Mouse (Mus musculus) brain, embryonic 14.5 days (tissue): ENCODE measurements around the gene Naga.

Experiments
- CTCF ChIP-seq: fragments of 200-500 bp; IDR thresholded peaks from 2 replicates; pipeline ENCODE4 v1.5.1; 2012; ENCODE audit warnings: inconsistent platforms, mild to moderate bottlenecking, moderate library complexity, borderline replicate concordance; ENCODE audit not compliant: insufficient read depth, insufficient read length; ENCODE audit errors: extremely low read depth
- POLR2A ChIP-seq: fragments of 200-500 bp; IDR thresholded peaks from 2 replicates; pipeline ENCODE4 v1.6.1; 2012; ENCODE audit warnings: mild to moderate bottlenecking, inconsistent platforms, borderline replicate concordance; ENCODE audit not compliant: poor library complexity, insufficient read depth, insufficient read length, severe bottlenecking; ENCODE audit errors: extremely low read depth

DNA sequence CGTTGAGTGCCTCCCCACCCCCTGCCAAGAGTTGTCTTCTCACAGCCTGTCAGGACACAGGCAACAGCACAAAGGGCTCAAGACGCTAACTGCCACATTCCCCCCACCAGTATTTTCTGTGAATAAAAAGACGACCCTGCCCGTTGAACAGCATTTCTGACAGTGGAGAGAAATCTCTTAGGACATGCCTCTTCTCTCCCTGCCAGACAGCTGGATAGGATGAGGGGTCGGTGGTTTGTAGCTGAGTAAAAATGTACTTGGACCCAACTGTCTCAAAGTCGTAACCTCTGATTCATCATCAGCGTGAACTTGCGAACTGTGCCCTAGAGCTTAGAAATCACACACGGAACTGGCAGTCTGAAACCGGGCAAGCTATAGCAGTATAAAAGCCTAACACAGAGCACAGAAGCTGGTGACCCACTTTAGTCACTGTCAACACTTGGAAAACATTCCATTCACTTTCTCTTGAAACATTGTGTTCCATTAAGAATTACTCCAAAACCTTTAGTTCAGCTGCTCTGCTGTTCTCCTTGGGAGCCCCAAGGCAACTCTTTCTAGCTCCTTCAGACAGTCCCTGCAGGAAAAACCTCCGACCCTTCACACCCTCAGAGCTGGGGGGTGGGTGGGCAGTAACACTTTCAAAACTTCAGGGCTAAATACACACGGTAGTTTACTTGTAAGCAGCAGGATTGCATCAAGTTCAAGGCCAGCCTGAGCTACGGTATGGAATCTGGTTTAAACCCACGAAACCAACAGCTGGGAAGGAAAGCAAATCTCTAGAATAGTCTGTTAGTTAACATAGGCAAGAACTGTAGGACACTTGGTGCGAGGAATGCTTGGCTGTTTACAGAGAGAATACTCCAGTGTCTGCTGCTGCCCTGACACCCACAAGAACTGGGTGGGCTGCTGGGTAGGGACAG, 39.8 kb upstream of the Naga start:
- TF ChIP-seq CTCF (no peak), POLR2A (no peak)
